Mouse (Mus musculus) heart, adult 8-10 months (tissue): ENCODE data around the gene Grin2a. TPM values are rescaled to one million over a fixed set of nuclear protein-coding genes. Genes with fewer than 3 reads are reported as not detected.

Experiments used
- DNase-seq: peaks from one replicate; pipeline ENCODE4 v3.0.0; 2022; ENCODE audit warnings: low spot score
- total RNA-seq, 4 experiments: library from RNA; stranded (reverse); gene quantifications; 2 replicates each; pipeline ENCODE4 v1.2.4; 2022

Grin2a gene
- under 1 TPM; 0.19 to 0.66 (median 0.38) TPM for total RNA-seq

GRCm38 (mm10) chr16:9994951-9995813 lies at the start of gene Grin2a:
Grin2a (minus strand) TSS chr16:9995560.
- no peak for DNase-seq

GRCm38 (mm10) chr16:10035582-10036215 lies 40.3 kb upstream of the Grin2a start:
- DNase-seq = no peak

- no peak for DNase-seq
These were observed 38.1 kb upstream of the Grin2a start for GRCm38 (mm10) chr16:10033416-10033979.

- no peak for DNase-seq
These were observed 36.5 kb upstream of the Grin2a start for GRCm38 (mm10) chr16:10031891-10032290.

GRCm38 (mm10) chr16:10026741-10027140 lies 31.4 kb upstream of the Grin2a start:
- no peak for DNase-seq

- no peak for DNase-seq
These were observed 14.4 kb upstream of the Grin2a start for GRCm38 (mm10) chr16:10009743-10010142.

GRCm38 (mm10) chr16:10005606-10006005 lies 10.2 kb upstream of the Grin2a start:
- DNase-seq = no peak

- no peak for DNase-seq
These were observed 8.7 kb upstream of the Grin2a start for GRCm38 (mm10) chr16:10004096-10004495.

- no peak for DNase-seq
These were observed 7.6 kb upstream of the Grin2a start for GRCm38 (mm10) chr16:10003001-10003400.

- no peak for DNase-seq
These were observed 6.2 kb upstream of the Grin2a start for GRCm38 (mm10) chr16:10001601-10002000.

GRCm38 (mm10) chr16:9999926-10000325 lies 4.6 kb upstream of the Grin2a start:
- DNase-seq = no peak

- DNase-seq = no peak
These were observed 2.6 kb upstream of the Grin2a start for GRCm38 (mm10) chr16:9997931-9998330.

- DNase-seq = no peak
These were observed 452 bp upstream of the Grin2a start for GRCm38 (mm10) chr16:9995814-9996210.

GRCm38 (mm10) chr16:9994041-9994950 lies 1.1 kb downstream of the Grin2a start:
- DNase-seq = no peak

- DNase-seq = no peak
These were observed 1.9 kb downstream of the Grin2a start for GRCm38 (mm10) chr16:9993255-9994040.

GRCm38 (mm10) chr16:9992773-9993221 lies 2.6 kb downstream of the Grin2a start:
- no peak for DNase-seq

- no peak for DNase-seq
These were observed 3.1 kb downstream of the Grin2a start for GRCm38 (mm10) chr16:9992076-9992772.

- DNase-seq = no peak
These were observed 10.3 kb downstream of the Grin2a start for GRCm38 (mm10) chr16:9985041-9985440.

- no peak for DNase-seq
These were observed 14.7 kb downstream of the Grin2a start for GRCm38 (mm10) chr16:9980641-9981040.

- DNase-seq = no peak
These were observed 17.2 kb downstream of the Grin2a start for GRCm38 (mm10) chr16:9978173-9978572.
